ENCODE assay signal across 8 mouse cellular contexts in genomic region chr17:69349014-69349531, GRCm38 (mm10). TPM values are rescaled to one million over a fixed set of nuclear protein-coding genes. Genes with fewer than 3 reads are reported as not detected.
DNase-seq lines count a peak whose midpoint lies in the region; ATAC-seq and TF ChIP-seq lines count a peak whose summit lies in the region.

No protein-coding gene starts in this region.

- no peak overlapping the region for H3K9ac ChIP-seq in intestine, embryonic 14.5 days (ENCODE audit: low read length)
- no peak overlapping the region for H3K9ac ChIP-seq in intestine, embryonic 16.5 days (ENCODE audit: low read depth, low read length)
- H3K9ac ChIP-seq in embryonic facial prominence, embryonic 11.5 days (replicated peaks; ENCODE audit: low read length), result no peak overlapping the region
- no peak overlapping the region for H3K9ac ChIP-seq in hindbrain, embryonic 15.5 days
- no peak overlapping the region for H3K9ac ChIP-seq in midbrain, postnatal 0 days (replicated peaks; ENCODE audit: low read length, poor library complexity, severe bottlenecking)

- TF ChIP-seq CTCF in midbrain, postnatal 0 days (IDR thresholded peaks at IDR 0.05), result peak; percentile 88

- DNase-seq in intestine, embryonic 14.5 days (ENCODE audit: low spot score), result peak; percentile 56
- DNase-seq in adrenal gland, postnatal 25 days, result peak; percentile 10
- DNase-seq in embryonic facial prominence, embryonic 11.5 days (ENCODE audit: low spot score), result peak; percentile 84
- DNase-seq in left cerebral cortex, postnatal 36 days (ENCODE audit: low spot score in 2 of 2), result peak; percentile 15 to 17
- DNase-seq in midbrain, postnatal 0 days (ENCODE audit: low spot score), result peak; percentile 74

- no peaks in the 10 kb centered on the region for H3K36me3 ChIP-seq in intestine, embryonic 14.5 days (ENCODE audit: control insufficient read depth, insufficient read depth, low read length)
- no peaks in the 10 kb centered on the region for H3K36me3 ChIP-seq in intestine, embryonic 16.5 days (ENCODE audit: control insufficient read depth, insufficient read depth, low read length)
- no peaks in the 10 kb centered on the region for H3K36me3 ChIP-seq in embryonic facial prominence, embryonic 11.5 days (replicated peaks; ENCODE audit: control insufficient read depth, insufficient read depth, low read depth, low read length)
- no peaks in the 10 kb centered on the region for H3K36me3 ChIP-seq in hindbrain, embryonic 15.5 days
- no peaks in the 10 kb centered on the region for H3K36me3 ChIP-seq in midbrain, postnatal 0 days (ENCODE audit: insufficient read depth, low read length)

- WGBS in intestine, embryonic 14.5 days, result 17% methylated on average over 8 of the region's 8 CpGs
- WGBS in intestine, embryonic 16.5 days, result 21% methylated on average over 8 of the region's 8 CpGs
- WGBS in embryonic facial prominence, embryonic 11.5 days, result 24% methylated on average over 8 of the region's 8 CpGs
- WGBS in hindbrain, embryonic 15.5 days, result 25% methylated on average over 8 of the region's 8 CpGs
- 20% methylated on average over 8 of the region's 8 CpGs for WGBS in midbrain, postnatal 0 days

- H3K4me1 ChIP-seq in intestine, embryonic 14.5 days (replicated peaks; ENCODE audit: control insufficient read depth, insufficient read depth, low read length), result no peaks in the 10 kb centered on the region
- H3K4me1 ChIP-seq in intestine, embryonic 16.5 days (ENCODE audit: control insufficient read depth, insufficient read depth, low read length), result no peaks in the 10 kb centered on the region
- H3K4me1 ChIP-seq in embryonic facial prominence, embryonic 11.5 days (ENCODE audit: control insufficient read depth, insufficient read depth, low read length), result no peaks in the 10 kb centered on the region
- no peaks in the 10 kb centered on the region for H3K4me1 ChIP-seq in hindbrain, embryonic 15.5 days (replicated peaks)
- no peaks in the 10 kb centered on the region for H3K4me1 ChIP-seq in midbrain, postnatal 0 days (ENCODE audit: insufficient read depth, low read length)

- no peak overlapping the region for H3K4me3 ChIP-seq in intestine, embryonic 14.5 days (ENCODE audit: low read depth, low read length)
- H3K4me3 ChIP-seq in intestine, embryonic 16.5 days (ENCODE audit: low read length), result no peak overlapping the region
- no peak overlapping the region for H3K4me3 ChIP-seq in embryonic facial prominence, embryonic 11.5 days (ENCODE audit: low read depth, low read length)
- H3K4me3 ChIP-seq in hindbrain, embryonic 15.5 days, result no peak overlapping the region
- H3K4me3 ChIP-seq in midbrain, postnatal 0 days (ENCODE audit: low read depth, low read length), result no peak overlapping the region

- intact Hi-C loops in left cerebral cortex, postnatal 36 days (cut with DNase I), result loop anchor here (10.0 kb wide), 1 partner anchor 224 kb away; no protein-coding TSS in a partner anchor

- peak; percentile 55; the same call in 1 of the 2 replicates for ATAC-seq in intestine, embryonic 14.5 days (replicated peaks; ENCODE audit: low FRiP score, low TSS enrichment, low read depth)
- no peak for ATAC-seq in intestine, embryonic 16.5 days
- 0 out of 2 replicates have a peak, but pooled peaks have one; percentile 39 for ATAC-seq in embryonic facial prominence, embryonic 11.5 days (replicated peaks; ENCODE audit: insufficient number of reproducible peaks, low FRiP score, low TSS enrichment, low read depth)
- peak; percentile 68; the same call in 1 of the 2 replicates for ATAC-seq in hindbrain, embryonic 15.5 days (ENCODE audit: low FRiP score, low read depth)
- ATAC-seq in midbrain, postnatal 0 days (ENCODE audit: low FRiP score), result no peak
- ATAC-seq in monocyte, adult 5-6 weeks (replicated peaks; ENCODE audit: insufficient number of reproducible peaks, low FRiP score, low TSS enrichment, poor library complexity, severe bottlenecking), result no peak

- H3K27me3 ChIP-seq in intestine, embryonic 14.5 days (replicated peaks; ENCODE audit: control insufficient read depth, insufficient read depth, low read length), result no peaks in the 10 kb centered on the region
- no peaks in the 10 kb centered on the region for H3K27me3 ChIP-seq in intestine, embryonic 16.5 days (replicated peaks; ENCODE audit: control insufficient read depth, insufficient read depth, low read length)
- H3K27me3 ChIP-seq in embryonic facial prominence, embryonic 11.5 days (ENCODE audit: control insufficient read depth, insufficient read depth, low read length), result no peaks in the 10 kb centered on the region
- no peaks in the 10 kb centered on the region for H3K27me3 ChIP-seq in hindbrain, embryonic 15.5 days
- H3K27me3 ChIP-seq in midbrain, postnatal 0 days (ENCODE audit: insufficient read depth, low read length), result no peaks in the 10 kb centered on the region

- H3K27ac ChIP-seq in intestine, embryonic 14.5 days (ENCODE audit: low read depth), result no peak overlapping the region
- H3K27ac ChIP-seq in intestine, embryonic 16.5 days (ENCODE audit: low read length), result no peak overlapping the region
- no peak overlapping the region for H3K27ac ChIP-seq in embryonic facial prominence, embryonic 11.5 days (replicated peaks; ENCODE audit: low read depth, low read length)
- no peak overlapping the region for H3K27ac ChIP-seq in hindbrain, embryonic 15.5 days (replicated peaks)
- H3K27ac ChIP-seq in midbrain, postnatal 0 days (ENCODE audit: low read depth, low read length), result no peak overlapping the region

- no peak overlapping the region for H3K4me2 ChIP-seq in intestine, embryonic 14.5 days (ENCODE audit: low read length)
- H3K4me2 ChIP-seq in intestine, embryonic 16.5 days (ENCODE audit: low read depth, low read length), result no peak overlapping the region
- no peak overlapping the region for H3K4me2 ChIP-seq in embryonic facial prominence, embryonic 11.5 days (ENCODE audit: low read depth, low read length)
- H3K4me2 ChIP-seq in hindbrain, embryonic 15.5 days, result peak overlapping the region; percentile 26
- H3K4me2 ChIP-seq in midbrain, postnatal 0 days (ENCODE audit: low read depth, low read length, poor library complexity, severe bottlenecking), result no peak overlapping the region

- no peaks in the 10 kb centered on the region for H3K9me3 ChIP-seq in intestine, embryonic 14.5 days (ENCODE audit: control insufficient read depth, low read length)
- no peaks in the 10 kb centered on the region for H3K9me3 ChIP-seq in intestine, embryonic 16.5 days (ENCODE audit: control insufficient read depth, low read length)
- H3K9me3 ChIP-seq in embryonic facial prominence, embryonic 11.5 days (replicated peaks; ENCODE audit: control insufficient read depth, low read length), result no peaks in the 10 kb centered on the region
- H3K9me3 ChIP-seq in hindbrain, embryonic 15.5 days, result no peaks in the 10 kb centered on the region
- no peaks in the 10 kb centered on the region for H3K9me3 ChIP-seq in midbrain, postnatal 0 days (ENCODE audit: low read length)

RNA-seq across cellular contexts. Expression of gene Zbtb14, which starts 33.8 kb away (rescaled TPM):
- polyA plus RNA-seq in intestine, embryonic 14.5 days (2014; fragmentation: Nextera tagmentation; extraction: Ambion mirVana), result 20.3 and 21.4 TPM in 2 replicates
- polyA plus RNA-seq in intestine, embryonic 16.5 days (2015; fragmentation: Nextera tagmentation; extraction: Ambion mirVana), result 11.9 and 12.0 TPM in 2 replicates
- 19.7 and 22.7 TPM in 2 replicates for total RNA-seq in adrenal gland, postnatal 25 days (2021)
- polyA plus RNA-seq in embryonic facial prominence, embryonic 11.5 days (2014; fragmentation: Nextera tagmentation; extraction: Ambion mirVana), result 29.7 and 34.5 TPM in 2 replicates
- 26.9 and 28.2 TPM in 2 replicates for polyA plus RNA-seq in hindbrain, embryonic 15.5 days (2015; fragmentation: Nextera tagmentation; extraction: Ambion mirVana)
- total RNA-seq in left cerebral cortex, postnatal 36 days (2021), result 10 to 100 TPM; 23.2 to 24.0 TPM
- total RNA-seq in midbrain, postnatal 0 days (2014; rRNA removed), result 23.7 and 30.9 TPM in 2 replicates
- polyA plus RNA-seq in midbrain, postnatal 0 days (2015; fragmentation: Nextera tagmentation; extraction: Ambion mirVana), result 21.4 and 22.1 TPM in 2 replicates
- total RNA-seq in monocyte, adult 5-6 weeks (2017), result 23.5 to 26.0 TPM (median 24.5 TPM) in 3 replicates

Comparison
In these comparisons a context has a peak if more than half of its experiments do, and no peak if none do; other contexts are left out.
1. ATAC-seq: peak in intestine, embryonic 14.5 days (single experiment), embryonic facial prominence, embryonic 11.5 days (single experiment) and hindbrain, embryonic 15.5 days (single experiment); none in intestine, embryonic 16.5 days (single experiment), midbrain, postnatal 0 days (single experiment) and monocyte, adult 5-6 weeks (single experiment).
2. DNase-seq: peak in every context shown above with its lines; median percentile 84 in embryonic facial prominence, embryonic 11.5 days; 74 in midbrain, postnatal 0 days; 56 in intestine, embryonic 14.5 days; 16 in left cerebral cortex, postnatal 36 days; 10 in adrenal gland, postnatal 25 days.